Mouse (Mus musculus) cortical plate, adult 2 months (tissue): ENCODE measurements at regions not wholly inside any gene's neighbourhood (a gene's known extent, or its start where the extent isn't known, plus 50 kb on each side); places are given as distances from the start of the nearest gene placed in this dataset.

Experiments used
- H3K27ac ChIP-seq: fragments of 200-500 bp; 2 replicates; pipeline ENCODE4 v1.5.1; 2012; ENCODE audit warnings: low read length, control low read depth, inconsistent platforms; ENCODE audit not compliant: insufficient read depth
- H3K4me1 ChIP-seq: fragments of 200-500 bp; 2 replicates; pipeline ENCODE4 v1.6.1; 2011; ENCODE audit warnings: low read length; ENCODE audit not compliant: control insufficient read depth, insufficient read depth
- H3K4me3 ChIP-seq: fragments of 200-500 bp; 2 replicates; pipeline ENCODE4 v1.5.1; 2011; ENCODE audit warnings: mild to moderate bottlenecking, low read length, control low read depth; ENCODE audit not compliant: insufficient read depth
- CTCF ChIP-seq: fragments of 200-500 bp; IDR thresholded peaks from 2 replicates; pipeline ENCODE4 v1.5.1; 2011; ENCODE audit warnings: mild to moderate bottlenecking, control low read depth, low read length; ENCODE audit not compliant: insufficient read depth; ENCODE audit errors: extremely low read depth
- POLR2A ChIP-seq: fragments of 200-500 bp; IDR thresholded peaks from 2 replicates; pipeline ENCODE4 v1.6.1; 2011; ENCODE audit warnings: mild to moderate bottlenecking, low read length, control low read depth; ENCODE audit not compliant: insufficient read depth; ENCODE audit errors: extremely low read depth

DNA sequence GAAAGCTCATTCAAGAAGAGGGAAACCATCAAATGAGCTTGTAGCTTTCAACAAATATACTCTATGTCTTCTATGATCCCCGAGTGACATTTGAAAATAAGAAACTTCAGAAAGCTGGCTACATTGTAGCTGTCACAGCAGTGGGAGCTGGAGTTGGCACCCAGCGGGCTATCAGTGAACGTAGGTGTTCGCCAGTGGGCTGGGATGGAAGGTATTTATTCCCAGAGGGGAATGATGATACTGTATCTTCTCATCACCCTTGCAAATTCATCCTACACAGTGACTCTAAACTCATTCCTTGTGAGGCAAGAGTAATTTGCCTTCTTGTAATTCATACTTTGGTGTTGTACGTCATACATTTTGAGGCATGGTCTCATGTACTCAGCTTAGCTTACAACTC, 349.3 kb downstream of the Ins1 start:
- Histone ChIP-seq H3K4me1 (no peaks in the 10 kb centered on the region), H3K27ac (no peak overlapping the region), H3K4me3 (no peak overlapping the region)
- TF ChIP-seq CTCF (no peak), POLR2A (no peak)

- TF ChIP-seq CTCF (no peak), POLR2A (no peak)
- H3K27ac ChIP-seq: no peak overlapping the region
- no peak overlapping the region for H3K4me3 ChIP-seq
- no peaks in the 10 kb centered on the region for H3K4me1 ChIP-seq
These were observed 342.8 kb downstream of the Ins1 start for GRCm38 (mm10) chr19:52606859-52607258.

- Histone ChIP-seq H3K4me1 (no peaks in the 10 kb centered on the region), H3K4me3 (no peak overlapping the region), H3K27ac (no peak overlapping the region)
- no peak for TF ChIP-seq POLR2A
- TF ChIP-seq CTCF: no peak
These were observed 336.3 kb downstream of the Ins1 start for GRCm38 (mm10) chr19:52600410-52600809.

DNA sequence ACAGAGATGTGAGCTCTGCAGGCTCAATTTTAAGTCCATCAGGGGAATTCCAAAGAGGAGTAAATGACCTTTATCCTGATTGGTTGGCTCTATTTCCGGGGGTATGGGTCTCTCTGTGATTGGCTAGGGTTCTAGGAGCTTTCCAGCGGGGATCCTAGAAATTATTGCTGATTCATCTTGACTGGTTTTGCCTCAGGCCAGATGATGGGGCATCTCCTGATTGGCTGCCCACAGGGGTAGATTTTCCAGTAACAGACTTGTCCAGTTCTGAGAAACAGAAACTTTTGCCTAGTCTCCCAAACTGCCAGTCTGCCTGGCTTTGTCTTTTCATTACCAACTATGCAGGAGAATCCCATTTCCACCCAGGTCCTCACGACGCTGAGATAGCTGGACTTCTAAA, 301.3 kb downstream of the Ins1 start:
- TF ChIP-seq CTCF: no peak
- Histone ChIP-seq H3K4me3 (no peak overlapping the region), H3K27ac (no peak overlapping the region), H3K4me1 (no peaks in the 10 kb centered on the region)

- Histone ChIP-seq H3K4me1 (no peaks in the 10 kb centered on the region), H3K27ac (no peak overlapping the region), H3K4me3 (no peak overlapping the region)
- TF ChIP-seq POLR2A (no peak), CTCF (no peak)
These were observed 270.7 kb downstream of the Ins1 start for GRCm38 (mm10) chr19:52534758-52535157.

DNA sequence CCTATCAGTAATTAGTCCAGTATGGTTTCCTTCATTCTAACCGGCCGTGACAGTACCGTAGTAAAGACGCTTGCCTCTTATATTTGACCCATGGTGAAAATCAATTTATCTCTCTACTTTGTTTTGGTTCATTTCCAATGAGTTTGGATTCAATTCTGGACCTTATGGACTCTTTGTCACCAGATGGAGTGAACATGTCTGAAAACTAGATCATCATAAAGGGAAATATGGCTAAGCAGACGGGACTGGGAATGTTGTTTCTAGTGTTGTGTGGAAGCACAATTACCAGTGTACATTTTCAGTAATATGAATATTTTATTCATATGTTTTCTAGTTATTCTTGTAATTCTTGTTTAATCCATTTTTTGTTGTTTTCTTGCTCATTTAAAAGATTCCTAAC, 261.4 kb downstream of the Ins1 start:
- Histone ChIP-seq H3K27ac (no peak overlapping the region), H3K4me1 (no peaks in the 10 kb centered on the region), H3K4me3 (no peak overlapping the region)
- TF ChIP-seq POLR2A: no peak
- TF ChIP-seq CTCF: no peak

- H3K27ac ChIP-seq: no peak overlapping the region
- TF ChIP-seq CTCF (no peak), POLR2A (no peak)
- H3K4me1 ChIP-seq: no peaks in the 10 kb centered on the region
- H3K4me3 ChIP-seq: no peak overlapping the region
These were observed 239.2 kb downstream of the Ins1 start for GRCm38 (mm10) chr19:52503331-52503730.
